ENCODE assay signal across 8 mouse cellular contexts in the genomic region with DNA sequence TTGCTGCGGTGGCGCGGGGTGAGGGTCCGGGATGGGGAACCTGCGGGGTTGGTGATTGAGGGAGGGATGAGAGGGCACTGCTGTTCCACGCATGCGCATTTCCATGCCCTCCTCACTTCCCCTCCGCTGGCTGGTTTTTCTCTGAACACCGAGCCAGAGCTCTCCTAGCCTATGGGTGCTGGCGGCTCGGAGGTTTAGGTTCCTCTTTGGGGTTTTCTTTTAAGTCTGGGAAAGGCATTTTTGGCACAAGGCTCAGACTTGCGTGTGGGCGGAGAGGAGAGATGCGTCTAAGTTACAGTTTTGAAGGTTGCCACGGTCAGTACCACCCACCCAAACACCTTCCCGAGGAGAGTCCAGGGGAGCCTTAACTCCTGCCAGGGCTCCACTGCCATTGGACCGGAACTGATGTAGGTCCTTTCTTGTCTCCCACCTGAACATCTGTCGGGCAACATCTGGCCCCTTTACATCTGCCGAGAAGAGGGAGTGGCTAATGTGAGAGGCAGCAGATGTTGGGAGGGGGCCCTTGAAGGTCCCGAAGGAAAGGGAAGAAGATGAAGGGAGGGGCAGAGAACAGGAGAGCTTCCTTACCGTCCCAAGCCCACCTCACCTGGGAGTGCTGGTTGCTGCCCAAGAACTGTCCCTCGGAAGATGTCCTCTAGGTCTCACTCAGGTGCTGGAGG. TPM values are rescaled to one million over a fixed set of nuclear protein-coding genes. Genes with fewer than 3 reads are reported as not detected.
DNase-seq lines count a peak whose midpoint lies in the region; ATAC-seq lines count a peak whose summit lies in the region.

No protein-coding gene starts in this region.

- peak; percentile 93 for DNase-seq in heart, adult 11 months
- DNase-seq in heart, adult 9 months (ENCODE audit: low spot score in 2 of 2): no peak
- DNase-seq in A20 (ENCODE audit: low read depth, low spot score): peak; percentile 79
- peak; percentile 55 to 67 for DNase-seq in thymus, postnatal 36 days
- no peak for DNase-seq in ovary, postnatal 36 days (ENCODE audit: low spot score)

- ATAC-seq in embryonic facial prominence, embryonic 12.5 days (ENCODE audit: insufficient number of reproducible peaks, insufficient read depth, low FRiP score, low TSS enrichment): no peak
- ATAC-seq in intestine, embryonic 16.5 days: no peak
- 0 out of 2 replicates have a peak, but pooled peaks have one; percentile 55 for ATAC-seq in midbrain, embryonic 13.5 days

- no peak overlapping the region for H3K27ac ChIP-seq in embryonic facial prominence, embryonic 12.5 days
- H3K27ac ChIP-seq in intestine, embryonic 16.5 days (ENCODE audit: low read length): no peak overlapping the region
- H3K27ac ChIP-seq in midbrain, embryonic 13.5 days: no peak overlapping the region

- H3K36me3 ChIP-seq in embryonic facial prominence, embryonic 12.5 days: no peaks in the 10 kb centered on the region
- H3K36me3 ChIP-seq in intestine, embryonic 16.5 days (ENCODE audit: control insufficient read depth, insufficient read depth, low read length): no peaks in the 10 kb centered on the region
- no peaks in the 10 kb centered on the region for H3K36me3 ChIP-seq in midbrain, embryonic 13.5 days

- H3K4me3 ChIP-seq in embryonic facial prominence, embryonic 12.5 days: peak overlapping the region; percentile 22
- peak overlapping the region; percentile 21; the same call in 1 of the 2 replicates for H3K4me3 ChIP-seq in intestine, embryonic 16.5 days (ENCODE audit: low read length)
- peak overlapping the region; percentile 24 for H3K4me3 ChIP-seq in midbrain, embryonic 13.5 days (replicated peaks)

- H3K4me1 ChIP-seq in embryonic facial prominence, embryonic 12.5 days: peaks cover 14% of the 10 kb centered on the region
- H3K4me1 ChIP-seq in intestine, embryonic 16.5 days (ENCODE audit: control insufficient read depth, insufficient read depth, low read length): 0 out of 2 replicates have a peak, but pooled peaks cover 4% of the 10 kb centered on the region
- no peaks in the 10 kb centered on the region; the same call in 1 of the 2 replicates for H3K4me1 ChIP-seq in midbrain, embryonic 13.5 days (replicated peaks)

- WGBS in embryonic facial prominence, embryonic 12.5 days: 15% methylated on average over 22 of the region's 22 CpGs
- WGBS in intestine, embryonic 16.5 days: 17% methylated on average over 22 of the region's 22 CpGs
- WGBS in midbrain, embryonic 13.5 days: 26% methylated on average over 22 of the region's 22 CpGs

- peak overlapping the region; percentile 49 for H3K4me2 ChIP-seq in embryonic facial prominence, embryonic 12.5 days (replicated peaks)
- peak overlapping the region; percentile 42 for H3K4me2 ChIP-seq in intestine, embryonic 16.5 days (ENCODE audit: low read depth, low read length)
- peak overlapping the region; percentile 50 for H3K4me2 ChIP-seq in midbrain, embryonic 13.5 days (replicated peaks)

- no peaks in the 10 kb centered on the region for H3K9me3 ChIP-seq in embryonic facial prominence, embryonic 12.5 days
- H3K9me3 ChIP-seq in intestine, embryonic 16.5 days (ENCODE audit: control insufficient read depth, low read length): no peaks in the 10 kb centered on the region
- H3K9me3 ChIP-seq in midbrain, embryonic 13.5 days: no peaks in the 10 kb centered on the region

- no peak overlapping the region for H3K9ac ChIP-seq in embryonic facial prominence, embryonic 12.5 days
- peak overlapping the region; percentile 28; the same call in 1 of the 2 replicates for H3K9ac ChIP-seq in intestine, embryonic 16.5 days (ENCODE audit: low read depth, low read length)
- H3K9ac ChIP-seq in midbrain, embryonic 13.5 days (replicated peaks): no peak overlapping the region

- peaks cover 15% of the 10 kb centered on the region; the same call in 1 of the 2 replicates for H3K27me3 ChIP-seq in embryonic facial prominence, embryonic 12.5 days
- H3K27me3 ChIP-seq in intestine, embryonic 16.5 days (replicated peaks; ENCODE audit: control insufficient read depth, insufficient read depth, low read length): 0 out of 2 replicates have a peak, but pooled peaks cover 6% of the 10 kb centered on the region
- peaks cover 17% of the 10 kb centered on the region; the same call in 1 of the 2 replicates for H3K27me3 ChIP-seq in midbrain, embryonic 13.5 days

RNA-seq across cellular contexts. Expression of a gene that starts 8.5 kb away (rescaled TPM):
- polyA plus RNA-seq in embryonic facial prominence, embryonic 12.5 days (2016; fragmentation: Nextera tagmentation; extraction: Ambion mirVana): 1.3 TPM in 2 replicates
- polyA plus RNA-seq in intestine, embryonic 16.5 days (2015; fragmentation: Nextera tagmentation; extraction: Ambion mirVana): 0.31 and 0.33 TPM in 2 replicates
- polyA plus RNA-seq in midbrain, embryonic 13.5 days (2015; fragmentation: Nextera tagmentation; extraction: Ambion mirVana): not detected in 2 replicates

Comparison
In these comparisons a context has a peak if more than half of its experiments do, and no peak if none do; other contexts are left out.
1. DNase-seq: peak in heart, adult 11 months (single experiment), A20 (single experiment) and thymus, postnatal 36 days (2 of 2); none in heart, adult 9 months (0 of 2) and ovary, postnatal 36 days (single experiment).
2. Peak in every context shown above with its lines, with median percentiles within 50 percentile points of each other: H3K4me2 ChIP-seq and H3K4me3 ChIP-seq.